Mouse (Mus musculus): ENCODE data around the gene Gm572.
A peak's percentile ranks its signal among the peaks of the same experiment; 100 is the strongest.

Gm572 gene

DNA sequence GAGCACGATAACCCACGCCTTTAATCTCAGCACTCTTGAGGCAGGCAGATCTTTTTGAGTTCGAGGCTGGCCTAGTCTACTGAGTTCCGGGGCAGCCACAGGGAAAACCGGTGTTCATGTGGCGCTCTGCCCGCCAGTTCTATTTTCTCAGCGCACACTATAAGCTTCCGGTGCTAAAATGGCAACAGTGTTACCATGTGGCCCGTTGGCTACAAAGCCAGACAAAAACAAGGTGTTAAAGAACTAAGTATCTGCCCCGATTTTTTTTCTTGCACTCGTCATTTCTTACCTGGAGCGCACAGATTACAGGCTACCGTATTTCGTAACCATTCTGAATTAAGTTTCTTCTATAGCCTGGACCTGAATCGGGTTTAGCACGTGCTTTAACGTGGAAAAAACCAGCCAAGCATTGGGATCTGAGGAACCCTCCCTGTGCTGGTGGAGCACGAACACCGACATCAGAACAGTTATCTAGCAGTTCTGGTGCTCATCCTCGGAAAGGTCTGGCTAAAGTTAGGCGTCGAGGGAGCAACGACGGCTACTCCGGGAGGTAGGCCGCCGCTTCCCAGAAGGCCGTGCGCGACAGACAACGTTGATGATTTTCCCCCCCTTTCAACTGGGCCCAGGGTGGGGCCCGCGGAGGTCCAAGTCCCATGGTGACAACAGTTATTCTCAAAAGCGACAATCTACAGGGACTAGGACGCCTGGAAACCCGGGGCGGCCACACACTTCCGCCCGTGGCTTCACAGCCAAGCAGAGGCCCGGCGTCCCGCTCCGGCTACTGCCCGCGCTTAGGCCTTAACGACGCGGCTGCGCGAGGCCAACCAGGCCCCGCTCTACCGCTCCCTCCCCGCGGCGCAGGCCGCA lies 17.1 kb upstream of the Gm572 start:
- no peak for DNase-seq (ENCODE audit: low spot score in 2 of 2)

DNA sequence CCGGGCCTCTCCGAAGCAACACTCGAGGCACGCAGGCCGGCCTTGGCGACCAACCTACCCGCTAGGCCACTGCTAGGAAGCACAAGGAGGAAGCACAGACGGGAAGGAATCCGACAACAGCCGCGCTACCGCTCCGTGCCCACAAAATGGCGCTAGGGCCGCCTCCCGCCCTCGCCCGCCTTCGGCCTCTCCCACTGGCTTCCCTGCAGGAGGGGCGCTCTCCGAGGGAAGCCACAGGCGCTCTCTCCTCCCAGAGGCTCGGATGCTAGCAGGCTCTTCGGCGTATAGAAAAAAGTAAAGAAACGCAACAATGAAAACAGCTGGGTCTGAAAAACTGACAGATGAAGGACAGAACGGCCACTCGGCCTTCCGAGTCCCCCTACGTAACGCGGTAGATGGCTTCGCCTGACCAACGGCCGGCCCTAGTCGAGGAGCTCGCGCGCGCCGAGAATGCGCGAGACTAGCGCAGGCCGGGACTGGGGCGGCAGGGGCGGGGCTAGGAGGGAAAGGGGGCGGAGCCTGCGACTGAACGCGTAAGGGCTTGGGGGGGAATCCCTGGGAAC lies 16.4 kb upstream of the Gm572 start, which contains the start of gene Tardbp:
TSS of gene Tardbp (minus strand) at position 397 of the 563 bp plus-strand sequence.
- DNase-seq (ENCODE audit: low spot score in 2 of 2), result peak; percentile 92 to 94

DNA sequence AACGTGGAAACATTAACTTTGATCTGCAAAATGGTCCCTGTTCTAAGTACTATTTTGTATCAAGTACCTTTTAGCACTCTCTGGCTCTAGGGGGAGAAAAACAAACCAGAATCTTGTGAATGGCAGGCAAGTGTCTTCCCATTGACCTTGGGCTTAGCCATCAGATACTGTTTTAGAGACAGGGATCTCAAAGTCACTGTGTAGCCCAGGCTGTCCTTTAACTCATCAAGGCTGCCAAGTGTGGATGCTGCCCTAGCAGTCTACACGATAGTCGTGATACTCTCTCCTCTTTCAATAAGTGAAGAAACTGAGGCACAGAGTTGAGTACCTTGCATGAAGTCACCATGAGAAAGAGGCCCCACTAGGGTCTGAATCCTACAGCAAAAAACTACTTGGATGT lies 15.9 kb upstream of the Gm572 start:
- DNase-seq (ENCODE audit: low spot score in 2 of 2), result no peak

DNA sequence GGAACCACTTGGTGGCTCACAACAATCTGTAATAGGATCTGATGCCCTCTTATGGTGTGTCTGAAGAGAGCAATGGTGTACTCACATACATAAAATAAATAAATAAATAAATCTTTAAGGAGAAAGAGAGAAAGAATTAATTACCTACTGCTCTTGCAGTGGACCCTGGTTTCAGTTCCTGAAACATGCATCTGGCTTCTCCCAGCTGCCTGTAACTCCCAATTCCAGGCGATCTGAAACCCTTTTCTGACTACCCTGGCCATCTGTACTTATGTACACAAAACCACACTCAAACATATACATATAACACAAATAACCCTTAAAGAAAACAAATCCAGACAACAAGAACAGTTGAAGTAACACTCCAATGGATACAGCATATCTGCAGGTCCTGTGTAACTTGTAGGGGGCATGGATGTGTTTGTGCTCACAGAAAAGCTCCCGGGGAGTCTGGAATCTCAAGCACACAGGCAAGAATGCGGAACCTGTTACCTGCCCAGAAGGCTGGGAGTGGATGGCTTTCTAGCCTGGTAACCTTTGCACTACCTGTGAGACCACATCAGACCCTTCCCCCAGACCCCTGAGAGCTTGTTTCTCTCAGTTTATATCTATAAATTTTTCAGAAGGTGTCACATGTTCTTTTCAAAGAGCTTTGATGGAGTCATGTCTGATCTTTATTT lies 11.0 kb upstream of the Gm572 start:
- DNase-seq (ENCODE audit: low spot score in 2 of 2), result no peak

DNA sequence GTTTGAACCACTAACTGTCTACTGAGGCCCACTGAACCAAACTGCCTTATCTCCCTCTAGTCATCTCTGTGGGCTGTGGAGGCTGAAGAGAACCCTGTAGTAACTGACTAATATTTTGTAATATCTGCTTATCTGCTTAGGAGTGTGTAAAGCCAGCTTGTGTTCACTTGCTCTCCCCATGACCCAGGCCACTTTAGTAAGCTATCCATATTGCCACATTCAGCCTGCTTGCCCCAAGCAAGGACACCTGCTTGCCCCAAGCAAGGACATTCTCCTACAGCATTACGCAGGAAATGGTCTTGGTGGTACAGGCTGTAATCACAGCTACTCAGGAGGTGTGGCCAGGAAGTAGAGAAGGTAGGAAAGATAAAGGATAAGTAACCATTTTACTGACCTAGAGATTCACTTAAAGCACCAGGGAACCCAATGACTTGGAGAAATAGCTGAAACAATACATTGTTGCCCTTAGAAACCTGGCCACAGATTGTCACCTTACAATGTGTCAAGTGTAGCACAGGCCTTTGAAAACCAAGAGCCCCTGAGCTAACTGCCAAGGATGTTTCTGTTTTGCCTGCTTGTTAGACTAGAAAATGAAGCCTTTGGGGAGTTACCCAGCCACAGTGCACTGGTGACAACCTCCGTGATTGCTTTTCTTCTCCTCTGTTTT lies 9.6 kb upstream of the Gm572 start:
- DNase-seq (ENCODE audit: low spot score in 2 of 2), result no peak

DNA sequence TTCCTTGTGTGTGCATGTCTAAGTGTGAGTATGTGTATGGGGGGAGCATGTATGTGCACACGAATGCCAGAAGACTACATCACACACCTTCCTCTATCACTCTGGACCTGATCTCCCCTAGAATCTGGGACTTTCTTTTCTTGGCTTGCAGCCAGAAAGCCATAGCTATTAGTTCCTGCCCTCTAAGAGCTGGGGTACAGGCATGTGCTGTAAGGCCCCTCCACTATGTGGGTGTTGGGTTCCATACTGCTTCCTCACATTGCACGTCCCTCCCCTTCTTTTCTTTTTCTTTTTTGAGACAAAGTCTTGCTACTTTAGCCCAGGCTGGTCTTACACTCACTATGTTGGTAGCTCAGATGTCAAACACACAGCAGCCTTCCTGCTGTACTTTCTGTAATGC lies 7.8 kb upstream of the Gm572 start:
- no peak for DNase-seq (ENCODE audit: low spot score in 2 of 2)

DNA sequence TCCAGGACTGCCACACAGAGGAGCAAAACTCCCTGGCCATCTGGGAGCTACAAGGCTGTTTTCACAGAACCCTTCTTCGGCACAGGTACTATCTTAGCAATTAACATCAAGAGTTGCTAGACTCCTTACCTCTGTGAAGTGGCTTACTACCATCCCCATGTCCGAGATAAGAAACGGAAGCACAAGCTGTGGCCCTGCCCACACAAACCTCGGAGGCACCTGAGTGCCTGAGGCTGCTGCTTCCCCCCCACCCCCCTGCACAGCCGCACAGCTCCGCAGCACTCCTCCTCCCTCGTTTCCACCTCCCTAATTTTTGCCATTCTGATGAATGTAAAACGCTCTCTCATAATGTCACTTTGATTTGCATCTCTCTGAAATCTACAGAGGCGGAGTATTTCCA lies 4.8 kb upstream of the Gm572 start:
- DNase-seq (ENCODE audit: low spot score in 2 of 2), result no peak

DNA sequence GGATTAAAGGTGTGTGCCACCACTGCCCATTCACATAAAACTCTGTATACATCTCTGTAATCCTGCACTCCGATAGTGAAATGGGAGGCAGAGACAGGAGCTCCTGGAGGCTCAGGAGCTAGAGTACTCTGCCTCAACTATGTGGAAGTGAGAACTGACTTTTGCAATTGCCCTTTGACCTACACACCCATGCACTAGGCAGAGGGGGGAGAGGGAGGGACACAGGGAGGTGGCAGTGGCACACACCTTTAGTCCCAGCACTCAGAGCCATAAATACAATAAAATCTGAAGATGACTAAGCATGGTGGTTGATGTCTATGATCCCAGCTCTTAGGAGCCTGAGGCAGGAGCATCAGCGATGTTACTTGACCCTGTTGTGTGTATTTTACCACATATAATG lies 3.7 kb upstream of the Gm572 start:
- no peak for DNase-seq (ENCODE audit: low spot score in 2 of 2)

DNA sequence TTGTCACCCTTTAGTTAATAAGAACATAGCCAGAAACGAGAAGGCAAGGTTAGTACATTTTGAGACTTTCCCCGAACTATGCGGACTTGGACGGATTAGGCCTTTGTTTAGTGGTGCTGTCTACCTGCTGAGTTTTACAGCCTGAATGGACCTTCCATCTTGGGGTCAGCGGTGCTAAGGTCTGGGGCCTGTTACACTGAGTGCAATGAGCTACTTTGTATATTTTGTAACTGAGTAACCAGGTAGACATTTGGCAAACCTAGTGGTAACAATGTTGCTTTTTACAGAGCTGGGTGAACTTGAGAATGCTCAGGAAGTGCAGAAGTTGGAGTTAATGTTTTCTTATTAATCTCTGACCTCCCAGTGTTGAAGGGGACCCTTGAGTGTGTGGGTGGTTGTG lies 2.0 kb upstream of the Gm572 start:
- no peak for DNase-seq (ENCODE audit: low spot score in 2 of 2)

DNA sequence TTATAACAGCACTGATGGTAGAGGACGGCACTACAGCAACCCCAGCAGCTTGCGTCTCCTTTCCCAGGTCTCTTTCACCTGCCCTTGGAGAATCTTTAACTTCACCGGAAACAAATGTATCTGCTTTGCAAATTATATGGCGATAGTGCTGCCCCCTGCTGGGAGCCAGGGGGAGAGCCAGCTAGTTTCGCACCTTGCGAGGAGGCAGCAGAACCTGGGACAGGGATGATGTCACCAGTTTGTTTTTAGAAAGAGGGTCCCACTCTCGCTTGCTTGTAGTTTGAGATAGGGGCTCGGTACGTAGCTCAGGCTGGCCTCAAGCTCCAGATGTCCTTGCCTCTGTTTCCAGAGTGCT lies 1.0 kb downstream of the Gm572 start:
- no peak for DNase-seq (ENCODE audit: low spot score in 2 of 2)

DNA sequence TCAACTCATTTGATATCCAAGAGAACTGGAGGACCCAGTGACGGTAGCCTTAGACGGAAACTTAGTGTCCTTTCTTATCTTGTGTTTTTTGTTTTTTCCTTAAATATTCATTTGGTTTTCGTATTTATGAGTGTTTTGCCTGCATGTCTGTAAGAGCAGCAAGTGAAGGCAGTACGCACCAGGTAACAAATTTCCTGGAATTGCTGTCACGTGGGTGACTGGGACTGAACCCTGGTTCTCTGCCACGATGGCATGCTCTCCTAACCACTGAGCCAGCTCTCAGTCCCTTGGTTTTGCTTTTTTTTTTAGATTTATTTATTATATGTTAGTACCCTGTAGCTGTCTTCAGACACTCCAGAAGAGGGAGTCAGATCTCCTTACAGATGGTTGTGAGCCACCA lies 1.8 kb downstream of the Gm572 start:
- no peak for DNase-seq (ENCODE audit: low spot score in 2 of 2)

DNA sequence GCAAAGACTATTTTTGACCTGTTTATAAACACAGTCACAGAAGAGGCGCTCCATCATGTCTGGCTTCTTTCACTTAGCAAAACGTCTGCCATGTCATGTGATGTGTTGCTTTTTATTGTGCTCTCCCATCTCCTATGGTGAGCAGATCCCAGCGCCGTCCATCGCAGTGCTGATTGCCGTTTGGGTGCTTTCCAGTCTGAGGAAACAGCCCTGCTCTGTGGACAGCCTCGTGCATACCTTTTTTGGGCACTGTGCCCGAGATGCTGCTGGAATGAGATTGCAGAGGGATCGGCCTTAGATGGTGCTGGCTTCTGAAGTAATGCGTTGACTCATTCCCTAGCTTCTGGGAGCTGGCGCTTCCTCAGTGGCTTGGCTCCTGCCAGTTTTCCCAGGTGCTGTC lies 3.5 kb downstream of the Gm572 start:
- DNase-seq (ENCODE audit: low spot score in 2 of 2), result peak in 1 of 2 experiments; percentile 18

DNA sequence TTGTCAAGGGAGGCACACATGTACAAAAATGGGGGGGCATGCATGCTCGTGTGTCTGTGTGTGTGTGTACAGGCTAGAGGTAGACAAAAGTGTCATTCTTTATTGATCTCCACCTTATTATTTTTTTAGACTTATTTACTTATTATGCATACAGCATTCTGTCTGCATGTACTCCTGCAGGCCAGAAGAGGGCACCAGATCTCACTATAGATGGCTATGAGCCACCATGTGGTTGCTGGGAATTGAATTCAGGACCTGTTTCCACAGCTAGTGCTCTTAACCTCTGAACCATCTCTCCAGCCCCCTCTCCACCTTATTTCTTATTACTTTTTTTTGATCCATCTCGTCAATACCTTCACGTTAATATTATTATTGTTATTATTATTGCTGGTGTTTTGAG lies 6.2 kb downstream of the Gm572 start:
- no peak for DNase-seq (ENCODE audit: low spot score in 2 of 2)

DNA sequence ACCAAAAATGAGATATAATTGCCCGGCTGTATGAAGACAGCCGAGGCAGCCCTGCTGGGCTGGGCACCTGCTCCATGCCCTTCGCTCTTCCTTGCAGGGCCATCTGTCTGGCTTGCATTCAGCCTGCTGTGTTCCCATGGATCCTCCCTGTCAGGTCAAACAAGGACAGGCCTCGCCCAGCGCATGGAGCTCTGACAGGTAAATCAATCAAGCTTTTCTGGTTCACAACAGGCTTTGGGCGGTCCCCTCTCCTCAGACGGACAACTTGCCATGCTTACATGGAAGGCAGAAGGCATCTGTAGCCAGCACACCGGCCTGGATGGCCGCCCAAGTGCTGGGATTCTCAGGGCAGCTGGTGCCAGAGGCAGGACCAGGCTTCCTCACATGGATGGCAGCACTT lies 7.9 kb downstream of the Gm572 start:
- DNase-seq (ENCODE audit: low spot score in 2 of 2), result peak in 1 of 2 experiments; percentile 42

DNA sequence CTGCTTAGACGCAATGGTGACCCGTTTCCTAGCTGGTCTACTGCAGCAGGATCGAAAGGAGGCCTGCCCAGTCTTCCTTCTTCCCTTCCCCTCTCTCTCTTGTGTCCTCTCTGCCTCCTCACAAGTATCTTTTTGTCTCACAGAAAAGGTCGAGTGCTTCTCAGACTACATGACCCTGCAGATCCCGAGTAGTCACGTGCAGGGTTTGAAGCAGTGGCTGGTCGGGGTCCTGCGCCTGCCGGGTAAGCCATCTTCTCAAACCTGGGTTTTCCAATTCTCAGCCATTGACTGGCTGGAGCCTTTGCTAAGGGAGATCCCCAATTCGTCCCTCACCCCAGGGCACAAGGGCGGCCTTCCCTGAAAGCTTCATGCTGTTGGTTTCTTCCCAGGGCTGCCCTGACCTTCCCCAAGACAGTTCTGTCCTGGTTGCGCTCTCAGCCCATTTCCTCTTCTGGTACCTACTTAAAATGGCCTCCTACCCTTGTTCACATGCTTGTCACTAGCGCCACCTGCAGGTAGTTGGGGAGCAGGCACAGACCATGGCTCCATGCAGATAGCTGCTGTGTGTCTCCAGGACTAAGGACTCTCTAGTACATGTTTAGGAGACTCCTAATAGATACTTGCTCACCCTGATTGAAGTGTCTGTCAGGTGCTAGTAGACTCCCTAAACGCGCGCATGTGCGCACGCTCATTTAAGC lies 11.7 kb downstream of the Gm572 start:
- DNase-seq (ENCODE audit: low spot score in 2 of 2), result peak in 1 of 2 experiments; percentile 8

DNA sequence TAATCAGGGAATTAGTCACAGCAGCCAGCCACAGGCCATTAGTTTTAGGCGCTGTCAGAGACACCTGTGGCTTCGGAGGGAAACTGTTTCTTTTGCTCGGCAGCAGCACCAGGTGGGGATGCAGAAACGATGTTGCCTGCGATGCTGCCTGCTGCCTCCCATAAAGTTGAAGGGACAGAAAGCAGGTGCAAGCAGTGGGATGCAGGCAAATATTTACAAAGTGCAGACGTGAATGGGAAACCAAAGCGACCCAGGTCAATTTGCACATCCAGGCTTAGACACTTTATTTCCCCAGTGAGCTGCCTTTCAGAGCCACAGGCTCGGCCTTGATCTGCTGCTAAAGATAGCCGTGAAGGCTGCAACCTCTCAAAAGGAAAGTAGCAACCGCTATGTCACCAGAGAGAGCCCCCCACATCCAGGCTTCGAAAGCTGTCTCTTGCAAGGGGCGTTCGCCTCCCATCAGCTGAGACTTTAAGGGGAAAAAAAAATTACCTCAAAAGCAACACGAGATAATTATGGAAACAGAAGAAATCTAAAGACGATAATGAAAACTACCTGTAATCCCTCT lies 13.7 kb downstream of the Gm572 start:
- no peak for DNase-seq (ENCODE audit: low spot score in 2 of 2)

DNA sequence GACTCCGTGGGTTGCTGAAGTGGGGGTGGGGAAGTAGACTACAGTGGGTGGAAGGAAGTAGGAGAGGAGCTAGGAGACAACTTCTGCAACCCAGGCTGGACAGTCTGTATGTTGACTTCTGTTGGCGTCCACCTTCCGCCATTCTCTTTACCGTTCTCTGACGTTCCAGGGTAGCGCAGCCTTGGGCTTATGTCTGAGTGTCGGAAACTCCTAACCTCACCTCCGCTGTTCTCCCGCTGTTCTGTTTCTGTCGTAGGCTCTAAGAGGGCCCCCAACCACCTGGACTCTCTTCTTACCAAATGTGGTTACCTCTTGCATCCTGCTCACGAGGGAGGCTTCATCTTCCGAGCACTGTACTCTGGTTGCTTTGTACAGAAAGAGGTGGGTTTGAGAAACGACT lies 14.7 kb downstream of the Gm572 start:
- no peak for DNase-seq (ENCODE audit: low spot score in 2 of 2)

DNA sequence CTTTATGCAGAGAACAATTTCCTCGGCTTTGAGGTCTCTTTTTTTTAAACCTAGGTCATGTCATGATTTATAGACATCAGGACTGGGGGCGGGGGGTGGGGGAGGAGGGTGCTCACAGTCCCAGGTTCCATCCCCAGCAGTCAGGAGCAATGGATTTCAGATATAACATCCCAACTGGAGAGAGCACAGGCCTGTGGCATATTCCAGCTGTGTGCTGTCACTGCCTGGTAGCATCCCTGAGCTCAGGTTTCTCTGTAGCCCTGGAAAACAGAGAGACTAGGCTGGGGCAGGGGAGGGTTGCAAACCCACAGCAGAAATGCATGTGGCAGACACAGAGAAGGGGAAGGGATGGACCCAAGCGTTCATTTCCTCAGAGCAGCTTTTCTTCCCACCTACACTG lies 17.1 kb downstream of the Gm572 start:
- no peak for DNase-seq (ENCODE audit: low spot score in 2 of 2)

DNA sequence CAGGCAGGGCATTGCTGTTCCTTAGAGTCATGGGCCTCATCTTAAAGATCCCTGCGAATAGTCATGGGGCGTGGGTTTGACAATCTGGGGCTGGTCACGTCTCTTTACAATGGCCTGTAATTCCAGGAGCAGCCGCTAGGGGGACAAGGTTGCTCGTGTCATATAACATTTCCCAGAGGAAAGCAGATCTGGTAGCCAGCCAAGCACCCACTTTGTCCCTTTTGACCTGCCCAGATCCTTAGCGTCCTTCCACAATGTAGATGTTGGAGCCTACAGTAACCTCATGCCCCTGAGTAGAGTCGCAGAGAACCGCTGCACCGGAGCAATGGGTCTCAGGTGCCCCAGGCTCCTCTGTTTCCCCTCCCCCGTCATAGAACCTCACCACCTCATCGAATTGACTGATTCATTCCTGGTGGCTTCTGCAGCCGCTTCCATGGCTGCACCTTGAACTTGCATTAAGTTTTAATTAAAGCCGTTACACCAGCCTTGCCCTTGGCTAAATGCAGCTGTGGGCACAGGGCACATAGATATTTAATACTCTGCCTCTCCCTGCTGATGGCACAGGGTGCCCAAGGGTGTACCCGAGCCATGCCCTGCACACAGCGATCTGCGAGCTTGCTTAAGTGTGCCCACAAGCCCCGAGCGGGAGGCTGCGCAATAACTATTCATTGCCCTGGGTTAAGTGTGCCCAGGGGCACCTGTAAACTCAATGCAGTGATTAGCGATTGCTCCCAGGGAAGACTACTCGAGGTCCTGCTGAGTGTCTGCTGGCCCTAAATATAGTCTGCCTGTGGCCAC lies 19.2 kb downstream of the Gm572 start:
- DNase-seq (ENCODE audit: low spot score in 2 of 2), result peak in 1 of 2 experiments; percentile 67

DNA sequence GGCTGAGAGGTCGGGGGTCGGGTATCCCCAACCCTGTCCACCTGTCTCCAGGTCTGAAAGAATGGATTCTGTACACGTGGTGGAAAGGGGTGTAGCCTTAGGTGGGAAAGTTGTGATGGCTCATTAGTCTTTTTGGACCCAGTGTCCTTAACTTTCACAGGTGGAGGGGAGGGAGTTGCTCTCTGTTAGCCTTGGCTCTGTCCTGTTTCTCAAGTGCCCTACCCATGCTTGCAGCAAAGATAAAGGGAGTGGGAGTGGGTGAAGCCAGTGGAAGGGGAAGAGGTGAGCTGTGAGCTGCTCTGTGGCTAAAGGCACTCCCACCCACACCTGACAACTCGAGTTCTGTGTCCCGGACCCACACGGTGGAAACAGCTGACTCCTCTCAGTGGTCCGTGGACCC lies 20.2 kb downstream of the Gm572 start:
- no peak for DNase-seq (ENCODE audit: low spot score in 2 of 2)

DNA sequence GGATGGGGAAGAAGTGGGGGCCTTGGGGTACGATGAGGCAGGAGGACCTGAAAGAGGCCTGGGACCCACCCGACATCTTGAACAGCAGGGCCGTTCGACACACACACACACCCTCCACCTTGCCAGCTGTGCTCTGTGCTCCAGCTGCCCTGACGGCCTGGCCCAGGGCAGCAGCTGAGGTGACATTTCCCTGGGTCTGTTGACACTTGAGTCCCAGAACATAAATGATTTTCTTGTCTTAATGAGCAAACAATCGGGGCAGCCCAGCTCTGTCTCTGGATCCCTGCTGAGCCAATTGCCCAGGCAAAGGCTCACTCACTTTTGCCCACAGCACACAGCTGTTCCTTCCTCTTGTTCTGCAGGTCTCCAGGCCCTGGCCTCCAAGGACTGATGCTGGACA lies 20.9 kb downstream of the Gm572 start:
- no peak for DNase-seq (ENCODE audit: low spot score in 2 of 2)
